Mouse (Mus musculus) stomach, postnatal 0 days (tissue): ENCODE measurements around the gene Gm15294. TPM values are rescaled to one million over a fixed set of nuclear protein-coding genes. Genes with fewer than 3 reads are reported as not detected.

Experiments used
- ATAC-seq: fragments of 200-750 bp; cut with Nextera tagmentation; 2 replicates; pipeline ENCODE4 v1.8.0; 2017; ENCODE audit not compliant: low FRiP score, low TSS enrichment
- DNase-seq: peaks from one replicate; pipeline ENCODE4 v3.0.0-alpha.2; 2016; ENCODE audit warnings: low spot score
- H3K27ac ChIP-seq: fragments of 300-500 bp; sonication (generic); replicated peaks from 2 replicates; pipeline ENCODE4 v1.5.1; 2014; ENCODE audit warnings: mild to moderate bottlenecking, control low read depth
- H3K27me3 ChIP-seq: fragments of 300-500 bp; sonication (generic); 2 replicates; pipeline ENCODE4 v1.6.1; 2014; ENCODE audit warnings: low read length; ENCODE audit not compliant: control insufficient read depth, insufficient read depth
- H3K36me3 ChIP-seq: fragments of 300-500 bp; sonication (generic); 2 replicates; pipeline ENCODE4 v1.6.1; 2014; ENCODE audit warnings: low read length, mixed read lengths; ENCODE audit not compliant: control insufficient read depth, insufficient read depth
- H3K4me1 ChIP-seq: fragments of 300-500 bp; sonication (generic); replicated peaks from 2 replicates; pipeline ENCODE4 v1.6.1; 2014; ENCODE audit warnings: antibody characterized with exemption; ENCODE audit not compliant: control insufficient read depth, insufficient read depth
- H3K4me2 ChIP-seq: fragments of 300-500 bp; sonication (generic); replicated peaks from 2 replicates; pipeline ENCODE4 v1.6.1; 2014; ENCODE audit warnings: low read depth, mild to moderate bottlenecking, control low read depth, moderate library complexity
- H3K4me3 ChIP-seq: fragments of 300-500 bp; sonication (generic); 2 replicates; pipeline ENCODE4 v1.5.1; 2014; ENCODE audit warnings: low read depth, low read length, control low read depth
- H3K9ac ChIP-seq: fragments of 300-500 bp; sonication (generic); 2 replicates; pipeline ENCODE4 v1.6.1; 2014; ENCODE audit warnings: mild to moderate bottlenecking, low read length, control low read depth, mixed read lengths
- H3K9me3 ChIP-seq: fragments of 300-500 bp; sonication (generic); 2 replicates; pipeline ENCODE4 v1.6.1; 2016; ENCODE audit warnings: low read length; ENCODE audit not compliant: control insufficient read depth
- CTCF ChIP-seq: IDR thresholded peaks from 2 replicates; pipeline ENCODE4 v1.5.1; 2016; ENCODE audit warnings: antibody characterized with exemption, low read depth, mild to moderate bottlenecking, moderate library complexity
- EP300 ChIP-seq: optimal IDR thresholded peaks from 2 replicates; pipeline ENCODE3; 2016; ENCODE audit warnings: antibody characterized with exemption
- WGBS: fragments of 180-500 bp; shearing (Covaris S2); extraction: QIAGEN DNeasy Blood & Tissue Kit; methylation state at CpG from one replicate; pipeline ENCODE4 v1.1.7; 2014; 5-methylcytosine and 5-hydroxymethylcytosine counted together
- polyA plus RNA-seq: library from polyadenylated mRNA; unstranded; fragments of >200 nt; fragmentation: Nextera tagmentation; extraction: Ambion mirVana; gene quantifications from 2 replicates; pipeline ENCODE4 v1.2.1, GENCODE M21; 2015

Gm15294 gene
- not detected in 2 replicates for polyA plus RNA-seq

GRCm38 (mm10) chrX:141875135-141875534 is at the start of gene Gm15294:
TSS of gene Gm15294 (minus strand) at chrX:141875235.
- no peak for ATAC-seq
- H3K27ac ChIP-seq = no peak within 1 kb of the TSS
- TF ChIP-seq EP300 (no peak), CTCF (no peak)
- H3K9ac ChIP-seq = no peak within 1 kb of the TSS
- H3K27me3 ChIP-seq = no peaks in the 10 kb centered on the region
- no peaks in the 10 kb centered on the region for H3K4me1 ChIP-seq
- H3K9me3 ChIP-seq = no peaks in the 10 kb centered on the region
- no peak for DNase-seq
- no peak within 1 kb of the TSS for H3K4me2 ChIP-seq
- WGBS = 89% methylated on average over 4 of the region's 4 CpGs
- no peaks in the 10 kb centered on the region for H3K36me3 ChIP-seq
- no peak within 1 kb of the TSS for H3K4me3 ChIP-seq

GRCm38 (mm10) chrX:141884336-141885048 is 9.5 kb upstream of the Gm15294 start:
- TF ChIP-seq CTCF = no peak
- ATAC-seq (no peak), DNase-seq (no peak)
- H3K4me2 ChIP-seq = no peak overlapping the region
- H3K27me3 ChIP-seq = no peaks in the 10 kb centered on the region
- H3K27ac ChIP-seq = no peak overlapping the region
- H3K9ac ChIP-seq = no peak overlapping the region
- H3K36me3 ChIP-seq = no peaks in the 10 kb centered on the region
- 52% methylated on average over 4 of the region's 4 CpGs for WGBS
- no peaks in the 10 kb centered on the region for H3K4me1 ChIP-seq
- no peak overlapping the region for H3K4me3 ChIP-seq
- no peaks in the 10 kb centered on the region for H3K9me3 ChIP-seq

GRCm38 (mm10) chrX:141874024-141874423 is 1.0 kb downstream of the Gm15294 start:
- no peaks in the 10 kb centered on the region for H3K27me3 ChIP-seq
- TF ChIP-seq CTCF (no peak), EP300 (no peak)
- H3K9me3 ChIP-seq = no peaks in the 10 kb centered on the region
- no peak overlapping the region for H3K27ac ChIP-seq
- no peaks in the 10 kb centered on the region for H3K36me3 ChIP-seq
- no peaks in the 10 kb centered on the region for H3K4me1 ChIP-seq
- H3K9ac ChIP-seq = no peak overlapping the region
- H3K4me2 ChIP-seq = no peak overlapping the region
- DNase-seq (no peak), ATAC-seq (no peak)
- H3K4me3 ChIP-seq = no peak overlapping the region
- WGBS = 85% methylated on average over 11 of the region's 11 CpGs

GRCm38 (mm10) chrX:141873597-141873996 is 1.4 kb downstream of the Gm15294 start:
- DNase-seq (no peak), ATAC-seq (no peak)
- H3K27me3 ChIP-seq = no peaks in the 10 kb centered on the region
- 57% methylated on average over 4 of the region's 4 CpGs for WGBS
- H3K27ac ChIP-seq = no peak overlapping the region
- TF ChIP-seq CTCF (no peak), EP300 (no peak)
- no peaks in the 10 kb centered on the region for H3K4me1 ChIP-seq
- no peaks in the 10 kb centered on the region for H3K9me3 ChIP-seq
- no peak overlapping the region for H3K4me2 ChIP-seq
- H3K36me3 ChIP-seq = no peaks in the 10 kb centered on the region
- no peak overlapping the region for H3K9ac ChIP-seq
- no peak overlapping the region for H3K4me3 ChIP-seq

- H3K4me2 ChIP-seq = no peak overlapping the region
- TF ChIP-seq EP300 = no peak
- no peak for TF ChIP-seq CTCF
- no peak overlapping the region for H3K27ac ChIP-seq
- H3K9me3 ChIP-seq = no peaks in the 10 kb centered on the region
- no peak overlapping the region for H3K9ac ChIP-seq
- ATAC-seq (no peak), DNase-seq (no peak)
- WGBS = 36% methylated on average over 6 of the region's 6 CpGs
- no peaks in the 10 kb centered on the region for H3K27me3 ChIP-seq
- no peaks in the 10 kb centered on the region for H3K36me3 ChIP-seq
- H3K4me1 ChIP-seq = no peaks in the 10 kb centered on the region
- no peak overlapping the region for H3K4me3 ChIP-seq
Observed at GRCm38 (mm10) chrX:141855684-141856396, 19.2 kb downstream of the Gm15294 start.

Other genes starting within 250 kb of the Gm15294 start
- gene Irs4, start 150.0 kb downstream of the Gm15294 start, polyA plus RNA-seq = 0.25 and 0.39 TPM in 2 replicates